Mouse (Mus musculus) E14TG2a.4 (cell line): ENCODE data around the gene 4930404N11Rik.

Experiments used
- H3K27me3 ChIP-seq: 2 replicates; pipeline ENCODE4 v1.6.1; 2014; ENCODE audit warnings: low read length, control low read depth; ENCODE audit not compliant: insufficient read depth
- H3K36me3 ChIP-seq: 2 replicates; pipeline ENCODE4 v1.6.1; 2014; ENCODE audit warnings: low read length, control low read depth; ENCODE audit not compliant: insufficient read depth
- H3K4me1 ChIP-seq: replicated peaks from 2 replicates; pipeline ENCODE4 v1.6.1; 2014; ENCODE audit warnings: low read depth, low read length, control low read depth
- H3K4me3 ChIP-seq: replicated peaks from 2 replicates; pipeline ENCODE4 v1.5.1; 2014; ENCODE audit warnings: mild to moderate bottlenecking, low read length
- H3K9me3 ChIP-seq: 2 replicates; pipeline ENCODE4 v1.6.1; 2014; ENCODE audit warnings: low read length, control low read depth
- CTCF ChIP-seq: conservative IDR thresholded peaks from 2 replicates; pipeline ENCODE4 v1.5.1; 2014; ENCODE audit warnings: low read length
- NANOG ChIP-seq: IDR thresholded peaks from 2 replicates; pipeline ENCODE4 v1.6.1; 2014; ENCODE audit warnings: borderline replicate concordance, low read length, mixed read lengths
- POU5F1 ChIP-seq: IDR thresholded peaks from 2 replicates; pipeline ENCODE4 v1.6.1; 2014; ENCODE audit warnings: low read length, borderline replicate concordance

Gene 4930404N11Rik

GRCm38 (mm10) chr10:81323791-81324530, 41.7 kb downstream of the 4930404N11Rik start:
- TF ChIP-seq CTCF (no peak), POU5F1 (no peak), NANOG (no peak)
- Histone ChIP-seq H3K27me3 (no peaks in the 10 kb centered on the region), H3K4me1 (peaks cover 84% of the 10 kb centered on the region), H3K4me3 (no peak overlapping the region), H3K9me3 (no peaks in the 10 kb centered on the region), H3K36me3 (peaks cover 67% of the 10 kb centered on the region)

- Histone ChIP-seq H3K27me3 (no peaks in the 10 kb centered on the region), H3K9me3 (no peaks in the 10 kb centered on the region), H3K4me1 (peaks cover 84% of the 10 kb centered on the region), H3K4me3 (peak overlapping the region; percentile 100), H3K36me3 (peaks cover 74% of the 10 kb centered on the region)
- no peak for TF ChIP-seq POU5F1
- no peak for TF ChIP-seq CTCF
- no peak for TF ChIP-seq NANOG
Measured at GRCm38 (mm10) chr10:81323141-81323775, 42.4 kb downstream of the 4930404N11Rik start.

GRCm38 (mm10) chr10:81322444-81322843, 43.2 kb downstream of the 4930404N11Rik start:
- H3K4me3 ChIP-seq, result peak overlapping the region; percentile 100
- H3K27me3 ChIP-seq, result no peaks in the 10 kb centered on the region
- H3K36me3 ChIP-seq, result peaks cover 75% of the 10 kb centered on the region
- no peak for TF ChIP-seq POU5F1
- no peak for TF ChIP-seq NANOG
- no peak for TF ChIP-seq CTCF
- peaks cover 84% of the 10 kb centered on the region for H3K4me1 ChIP-seq
- H3K9me3 ChIP-seq, result no peaks in the 10 kb centered on the region

- peaks cover 66% of the 10 kb centered on the region for H3K36me3 ChIP-seq
- no peak for TF ChIP-seq NANOG
- no peak for TF ChIP-seq CTCF
- H3K9me3 ChIP-seq, result no peaks in the 10 kb centered on the region
- H3K4me3 ChIP-seq, result peak overlapping the region; percentile 100
- no peaks in the 10 kb centered on the region for H3K27me3 ChIP-seq
- peaks cover 84% of the 10 kb centered on the region for H3K4me1 ChIP-seq
Measured at GRCm38 (mm10) chr10:81321436-81321835, 44.2 kb downstream of the 4930404N11Rik start.

- peaks cover 84% of the 10 kb centered on the region for H3K4me1 ChIP-seq
- no peaks in the 10 kb centered on the region for H3K9me3 ChIP-seq
- H3K27me3 ChIP-seq, result no peaks in the 10 kb centered on the region
- H3K36me3 ChIP-seq, result peaks cover 65% of the 10 kb centered on the region
- H3K4me3 ChIP-seq, result peak within 1 kb of the TSS; percentile 100
- TF ChIP-seq CTCF (no peak), NANOG (no peak), POU5F1 (no peak)
Measured at GRCm38 (mm10) chr10:81320550-81321347, 44.9 kb downstream of the 4930404N11Rik start, which contains the start of gene Cactin. TSS of gene Cactin (plus strand) at chr10:81321103.

GRCm38 (mm10) chr10:81319741-81320549, 45.7 kb downstream of the 4930404N11Rik start:
- Histone ChIP-seq H3K27me3 (no peaks in the 10 kb centered on the region), H3K4me3 (peak overlapping the region; percentile 100), H3K36me3 (peaks cover 65% of the 10 kb centered on the region), H3K9me3 (no peaks in the 10 kb centered on the region), H3K4me1 (peaks cover 84% of the 10 kb centered on the region)
- TF ChIP-seq POU5F1 (no peak), CTCF (no peak), NANOG (no peak)

- peaks cover 65% of the 10 kb centered on the region for H3K36me3 ChIP-seq
- H3K4me1 ChIP-seq, result peaks cover 83% of the 10 kb centered on the region
- peak overlapping the region; percentile 100 for H3K4me3 ChIP-seq
- TF ChIP-seq POU5F1 (no peak), CTCF (no peak), NANOG (no peak)
- no peaks in the 10 kb centered on the region for H3K27me3 ChIP-seq
- no peaks in the 10 kb centered on the region for H3K9me3 ChIP-seq
Measured at GRCm38 (mm10) chr10:81319330-81319699, 46.3 kb downstream of the 4930404N11Rik start.
